Comparison of ENCODE assay signal across 10 mouse cellular contexts in the genomic region with DNA sequence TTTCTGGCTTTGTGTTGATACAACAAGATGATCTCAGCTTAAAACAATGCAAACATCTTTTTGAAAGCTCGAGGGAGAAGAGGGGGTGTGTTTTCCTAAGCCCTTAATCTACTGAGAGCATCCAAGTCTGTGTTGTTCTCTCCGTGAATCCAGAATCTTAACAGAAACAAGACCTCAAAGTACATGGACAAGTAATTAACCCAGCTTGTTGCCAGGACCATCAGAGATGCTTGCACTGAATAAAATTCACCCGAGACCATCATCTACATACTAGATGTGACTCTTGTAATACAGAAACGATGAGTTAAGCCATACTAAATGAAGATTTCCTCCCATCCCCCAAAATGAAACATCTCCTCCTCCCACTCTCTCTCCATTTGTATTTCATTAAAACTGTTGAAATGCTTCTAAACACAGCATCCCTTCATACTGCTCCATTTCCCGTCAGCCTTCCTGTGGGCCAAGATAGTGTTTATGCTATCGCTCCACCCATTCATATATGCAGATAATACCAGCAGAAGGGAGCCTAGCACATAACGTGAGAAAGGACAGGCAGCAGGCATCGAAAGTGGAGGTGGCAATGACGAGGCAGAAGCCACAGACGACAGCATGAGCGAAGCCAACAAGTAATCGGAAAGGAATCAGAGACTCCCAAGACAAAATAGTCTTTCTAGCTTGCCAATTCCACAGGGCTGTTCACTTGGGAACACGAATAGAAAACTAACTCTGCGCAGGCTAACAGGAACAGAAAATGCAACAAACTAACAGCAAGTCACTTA.
A peak's percentile ranks its signal among the peaks of the same experiment; 100 is the strongest.
DNase-seq lines count a peak whose midpoint lies in the region; ATAC-seq and TF ChIP-seq lines count a peak whose summit lies in the region.
"Had no signal": no experiment of that assay in that cellular context is flagged by ENCODE, and none has a peak within 500 bp of the region (broad histone marks: within the 10 kb centered on the region; RNA-seq: fewer than 3 reads in every experiment).

No protein-coding gene starts in this region.

- no peak overlapping the region for H3K9ac ChIP-seq in forebrain, embryonic 16.5 days (replicated peaks; ENCODE audit: low read depth, low read length)
- H3K9ac ChIP-seq in heart, embryonic 14.5 days (ENCODE audit: low read length) = no peak overlapping the region

- DNase-seq in forebrain, embryonic 10.5 days (ENCODE audit: extremely low spot score, low spot score) = no peak
- peak; percentile 35 to 40 for DNase-seq in left cerebral cortex, postnatal 25 days (ENCODE audit: low spot score in 2 of 2)
- DNase-seq in left cerebral cortex, adult 9 months (ENCODE audit: low spot score in 2 of 2) = no peak
- DNase-seq in neural tube, embryonic 10.5 days (ENCODE audit: extremely low spot score, low spot score) = no peak
- no peak for DNase-seq in ovary, postnatal 36 days (ENCODE audit: low spot score)
- DNase-seq: spleen, adult 18-20 months had no signal

- no peaks in the 10 kb centered on the region for H3K27me3 ChIP-seq in forebrain, embryonic 16.5 days (replicated peaks; ENCODE audit: control insufficient read depth, insufficient read depth, low read length)
- H3K27me3 ChIP-seq in forebrain, embryonic 10.5 days (ENCODE audit: poor library complexity, severe bottlenecking) = no peaks in the 10 kb centered on the region
- no peaks in the 10 kb centered on the region for H3K27me3 ChIP-seq in heart, embryonic 14.5 days (ENCODE audit: control insufficient read depth, insufficient read depth, low read length)
- H3K27me3 ChIP-seq in small intestine, adult 2 months (ENCODE audit: control insufficient read depth, insufficient read depth, low read length) = no peaks in the 10 kb centered on the region
- H3K27me3 ChIP-seq: Patski had no signal

- H3K36me3 ChIP-seq in forebrain, embryonic 16.5 days (ENCODE audit: control insufficient read depth, insufficient read depth) = no peaks in the 10 kb centered on the region
- H3K36me3 ChIP-seq in forebrain, embryonic 10.5 days (replicated peaks) = no peaks in the 10 kb centered on the region
- no peaks in the 10 kb centered on the region for H3K36me3 ChIP-seq in heart, embryonic 14.5 days (ENCODE audit: control insufficient read depth, insufficient read depth, low read length)
- no peaks in the 10 kb centered on the region for H3K36me3 ChIP-seq in small intestine, adult 2 months (ENCODE audit: control insufficient read depth, insufficient read depth, low read length)

- TF ChIP-seq POLR2A in small intestine, adult 2 months (IDR thresholded peaks at IDR 0.05; ENCODE audit: low read depth, low read length) = no peak

- WGBS in forebrain, embryonic 16.5 days = 56% methylated on average over 14 of the region's 14 CpGs
- 81% methylated on average over 14 of the region's 14 CpGs for WGBS in forebrain, embryonic 10.5 days
- WGBS in heart, embryonic 14.5 days = 25% methylated on average over 14 of the region's 14 CpGs
- 63% methylated on average over 14 of the region's 14 CpGs for WGBS in small intestine, adult 2 months

- H3K27ac ChIP-seq in forebrain, embryonic 16.5 days (ENCODE audit: low read length) = peak overlapping the region; percentile 33
- no peak overlapping the region for H3K27ac ChIP-seq in forebrain, embryonic 10.5 days
- H3K27ac ChIP-seq in heart, embryonic 14.5 days (replicated peaks in 1 of 2; ENCODE audit: control insufficient read depth in 1 of 2, insufficient read depth in 1 of 2, low read depth in 2 of 2, low read length in 2 of 2) = peak overlapping the region; percentile 11 to 65
- peak overlapping the region; percentile 47; the same call in 1 of the 2 replicates for H3K27ac ChIP-seq in small intestine, adult 2 months (ENCODE audit: insufficient read depth, low read depth, low read length)

- no peak for TF ChIP-seq CTCF in small intestine, adult 2 months (IDR thresholded peaks at IDR 0.05; ENCODE audit: extremely low read depth, insufficient read length, insufficient replicate concordance, low read depth, low read length)

- H3K4me1 ChIP-seq in forebrain, embryonic 16.5 days (replicated peaks; ENCODE audit: control insufficient read depth, insufficient read depth, low read length) = peaks cover 5% of the 10 kb centered on the region
- H3K4me1 ChIP-seq in forebrain, embryonic 10.5 days = peaks cover 3% of the 10 kb centered on the region; the same call in 1 of the 2 replicates
- H3K4me1 ChIP-seq in heart, embryonic 14.5 days (ENCODE audit: control insufficient read depth in 2 of 2, insufficient read depth in 2 of 2, low read length in 2 of 2) = peaks cover 21 to 39% of the 10 kb centered on the region in 2 experiments
- no peaks in the 10 kb centered on the region for H3K4me1 ChIP-seq in small intestine, adult 2 months (ENCODE audit: control insufficient read depth, insufficient read depth, insufficient read length, low read length)

- intact Hi-C loops in left cerebral cortex, postnatal 25 days (cut with DNase I) = no loop called here

- H3K4me2 ChIP-seq in forebrain, embryonic 16.5 days (ENCODE audit: low read length) = peak overlapping the region; percentile 17; the same call in 1 of the 2 replicates
- peak overlapping the region; percentile 50 for H3K4me2 ChIP-seq in heart, embryonic 14.5 days (ENCODE audit: low read length)

- ATAC-seq in forebrain, embryonic 16.5 days = peak; percentile 69
- ATAC-seq in heart, embryonic 14.5 days (ENCODE audit: insufficient number of reproducible peaks, insufficient read depth, low FRiP score, low read depth) = peak; percentile 59; the same call in 1 of the 2 replicates
- ATAC-seq: Patski had no signal

- no peaks in the 10 kb centered on the region for H3K9me3 ChIP-seq in forebrain, embryonic 16.5 days (ENCODE audit: control insufficient read depth, low read length)
- H3K9me3 ChIP-seq in forebrain, embryonic 10.5 days = no peaks in the 10 kb centered on the region
- no peaks in the 10 kb centered on the region for H3K9me3 ChIP-seq in heart, embryonic 14.5 days (ENCODE audit: control insufficient read depth, low read length)

- H3K4me3 ChIP-seq in forebrain, embryonic 16.5 days (replicated peaks; ENCODE audit: low read length) = no peak overlapping the region
- no peak overlapping the region for H3K4me3 ChIP-seq in forebrain, embryonic 10.5 days
- no peak overlapping the region for H3K4me3 ChIP-seq in heart, embryonic 14.5 days (ENCODE audit: control insufficient read depth in 1 of 2, insufficient read depth in 1 of 2, low read depth in 1 of 2, low read length in 2 of 2)
- no peak overlapping the region for H3K4me3 ChIP-seq in small intestine, adult 2 months (ENCODE audit: low read depth, low read length)

Comparison
In these comparisons a context has a peak if more than half of its experiments do, and no peak if none do; other contexts are left out.
1. DNase-seq: peak in left cerebral cortex, postnatal 25 days (2 of 2); none in forebrain, embryonic 10.5 days (single experiment), left cerebral cortex, adult 9 months (0 of 2), neural tube, embryonic 10.5 days (single experiment) and ovary, postnatal 36 days (single experiment).